Mouse (Mus musculus) C2C12 (cell line): ENCODE data around the gene Gm20605.

ENCODE experiments used
- CTCF ChIP-seq: IDR thresholded peaks from one replicate; pipeline ENCODE4 v1.5.1; 2011; ENCODE audit not compliant: control insufficient read depth, insufficient read depth, insufficient read length
- MAX ChIP-seq: IDR thresholded peaks from one replicate; pipeline ENCODE4 v1.6.1; 2011; ENCODE audit warnings: mild to moderate bottlenecking, control low read depth

DNA sequence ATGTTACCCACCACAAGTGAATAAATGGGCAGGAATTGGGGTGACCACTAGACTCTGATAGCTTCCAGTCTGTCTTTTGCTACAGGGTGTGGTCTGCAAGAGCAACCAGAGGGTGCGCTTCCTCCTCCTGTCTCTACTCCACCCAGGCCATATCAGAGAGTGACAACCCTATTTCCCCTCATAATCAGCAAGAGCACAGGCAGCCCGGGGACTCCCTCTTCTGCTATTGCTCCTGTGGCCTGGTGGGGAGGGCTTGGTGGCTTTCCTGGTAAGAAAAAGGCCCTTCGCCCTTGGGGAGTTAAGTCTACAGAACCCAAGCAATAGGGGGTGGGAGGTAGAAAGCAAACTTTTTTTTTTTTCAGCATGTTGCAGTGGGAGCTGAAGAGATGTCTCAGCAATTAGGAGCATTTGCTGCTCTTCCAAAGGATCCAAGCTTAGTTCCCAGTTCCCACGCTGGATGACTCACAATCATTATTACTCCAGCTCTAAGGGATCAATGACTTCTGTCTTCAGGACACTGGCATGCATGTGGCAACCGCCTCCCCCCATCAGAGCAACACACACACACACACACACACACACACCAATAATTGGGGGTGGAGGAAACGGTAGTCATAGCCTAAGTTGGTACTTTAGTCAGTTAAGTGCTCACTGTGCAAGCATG, 57.3 kb downstream of the Gm20605 start:
- TF ChIP-seq CTCF (no peak), MAX (no peak)
